In the genomic region with DNA sequence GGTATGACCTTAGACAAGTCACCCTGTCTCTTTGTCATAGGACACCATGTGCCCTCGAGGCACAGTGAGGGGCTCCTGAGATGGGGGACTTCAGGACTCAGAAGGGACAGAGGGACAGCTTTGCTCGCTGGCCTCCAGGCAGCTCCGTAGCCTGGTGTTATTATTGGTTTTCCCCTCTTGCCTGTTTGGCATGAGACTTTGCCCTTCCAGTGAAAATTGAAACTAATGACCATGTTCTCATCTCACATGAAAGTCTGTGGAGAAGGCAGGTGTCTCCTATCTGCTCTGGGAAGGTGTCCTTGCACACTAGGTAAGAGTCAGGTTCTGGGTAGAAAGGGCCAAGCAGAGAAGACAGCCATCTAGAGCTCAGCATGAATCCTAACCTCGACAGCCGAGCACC, we compare ENCODE assay signal across 14 mouse cellular contexts.
"Had no signal": no experiment of that assay in that cellular context is flagged by ENCODE, and none has a peak within 500 bp of the region (broad histone marks: within the 10 kb centered on the region; RNA-seq: fewer than 3 reads in every experiment).

No protein-coding gene starts in this region.

- H3K27ac ChIP-seq: kidney, postnatal 0 days; limb, embryonic 13.5 days; macrophage; midbrain, embryonic 15.5 days; neural tube, embryonic 12.5 days had no signal

- H3K36me3 ChIP-seq: limb, embryonic 13.5 days; midbrain, embryonic 15.5 days; neural tube, embryonic 12.5 days had no signal

- H3K27me3 ChIP-seq: limb, embryonic 13.5 days; neural tube, embryonic 12.5 days had no signal

- ATAC-seq: midbrain, embryonic 15.5 days had no signal

- H3K9ac ChIP-seq: limb, embryonic 13.5 days; lung, embryonic 14.5 days; midbrain, embryonic 15.5 days; neural tube, embryonic 12.5 days had no signal

- H3K9me3 ChIP-seq: limb, embryonic 13.5 days; midbrain, embryonic 15.5 days; neural tube, embryonic 12.5 days had no signal

- H3K4me2 ChIP-seq: liver, embryonic 11.5 days; midbrain, embryonic 11.5 days; midbrain, embryonic 15.5 days had no signal

- DNase-seq: kidney, adult 9 months; kidney, postnatal 36 days; layer of hippocampus, adult 9-11 months; layer of hippocampus, postnatal 36 days; lung, postnatal 10 days had no signal

- H3K4me1 ChIP-seq: midbrain, embryonic 15.5 days had no signal

- H3K4me3 ChIP-seq: limb, embryonic 13.5 days; megakaryocyte, embryonic 14.5 days; midbrain, embryonic 15.5 days; neural tube, embryonic 12.5 days had no signal
